Mouse (Mus musculus) mature B cell (primary cell): ENCODE data around the gene Itsn1.

Experiments
- in situ Hi-C: fragments of 300-500 bp; cut with MboI; formaldehyde crosslinking; loops from 2 replicates; pipeline ENCODE4 v1.14.3; 2019

Itsn1 gene

DNA sequence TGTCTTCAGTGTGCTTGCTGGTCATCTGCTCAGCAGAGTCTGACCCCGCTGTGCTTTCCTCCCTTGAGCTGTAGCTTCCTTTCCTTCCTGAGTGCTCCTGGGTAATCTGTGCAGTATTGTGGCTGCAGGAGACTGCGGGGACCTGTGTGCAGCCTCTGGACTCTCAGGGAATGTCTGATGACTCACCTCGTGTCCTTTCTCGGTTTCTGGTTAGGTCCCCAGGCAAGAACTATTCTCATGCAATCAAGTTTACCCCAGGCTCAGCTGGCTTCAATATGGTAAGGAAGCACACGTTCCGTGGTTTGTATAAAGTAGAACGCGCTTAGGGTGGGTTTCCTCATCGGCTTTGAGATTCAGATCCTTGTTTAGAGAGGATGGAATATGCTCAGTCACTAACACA, 82.8 kb downstream of the Itsn1 start:
- in situ Hi-C loops, result no loop called here

DNA sequence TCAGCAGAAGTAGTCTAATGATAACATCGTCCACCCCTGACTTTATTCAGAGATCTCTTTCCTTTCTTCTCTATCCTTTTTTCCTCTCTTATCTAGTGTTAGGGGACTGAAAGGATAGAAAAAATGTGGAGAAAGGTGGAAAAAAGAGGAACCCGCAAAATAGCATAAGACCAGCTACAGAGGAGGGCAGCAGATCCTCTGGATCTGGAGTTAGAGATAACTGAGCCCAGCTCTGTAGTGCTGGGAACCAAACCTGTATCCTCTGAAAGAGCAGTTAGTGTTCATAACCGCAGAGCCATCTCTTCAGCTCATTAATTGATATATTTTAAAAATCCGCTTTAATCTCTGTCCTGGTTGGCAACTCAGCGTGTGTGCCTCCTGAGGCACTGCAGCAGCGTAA, 84.5 kb downstream of the Itsn1 start:
- in situ Hi-C loops, result no loop called here

DNA sequence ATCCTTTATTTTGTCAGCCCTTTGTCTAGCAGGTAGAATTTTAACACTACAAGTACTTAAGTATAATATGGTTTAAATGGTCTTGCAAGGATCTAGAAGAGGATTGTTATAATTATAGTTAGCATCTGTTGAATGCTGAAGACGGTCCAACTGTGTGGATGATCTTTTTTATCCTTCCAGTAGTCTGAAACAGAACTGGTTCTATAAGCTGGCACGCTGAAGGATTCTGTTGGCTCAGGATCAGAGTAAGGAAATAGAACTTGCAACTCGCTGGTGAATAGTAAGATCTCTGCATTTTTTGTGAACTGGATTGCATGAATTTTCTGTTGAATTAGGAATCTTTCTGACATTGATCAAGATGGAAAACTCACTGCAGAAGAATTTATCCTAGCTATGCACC, 86.0 kb downstream of the Itsn1 start:
- in situ Hi-C loops, result no loop called here

- in situ Hi-C loops, result no loop called here
Observed at GRCm38 (mm10) chr16:91820299-91820698, 91.2 kb downstream of the Itsn1 start.

- in situ Hi-C loops, result no loop called here
Observed at GRCm38 (mm10) chr16:91822325-91822724, 93.2 kb downstream of the Itsn1 start.

GRCm38 (mm10) chr16:91822759-91823158, 93.7 kb downstream of the Itsn1 start:
- in situ Hi-C loops, result no loop called here

DNA sequence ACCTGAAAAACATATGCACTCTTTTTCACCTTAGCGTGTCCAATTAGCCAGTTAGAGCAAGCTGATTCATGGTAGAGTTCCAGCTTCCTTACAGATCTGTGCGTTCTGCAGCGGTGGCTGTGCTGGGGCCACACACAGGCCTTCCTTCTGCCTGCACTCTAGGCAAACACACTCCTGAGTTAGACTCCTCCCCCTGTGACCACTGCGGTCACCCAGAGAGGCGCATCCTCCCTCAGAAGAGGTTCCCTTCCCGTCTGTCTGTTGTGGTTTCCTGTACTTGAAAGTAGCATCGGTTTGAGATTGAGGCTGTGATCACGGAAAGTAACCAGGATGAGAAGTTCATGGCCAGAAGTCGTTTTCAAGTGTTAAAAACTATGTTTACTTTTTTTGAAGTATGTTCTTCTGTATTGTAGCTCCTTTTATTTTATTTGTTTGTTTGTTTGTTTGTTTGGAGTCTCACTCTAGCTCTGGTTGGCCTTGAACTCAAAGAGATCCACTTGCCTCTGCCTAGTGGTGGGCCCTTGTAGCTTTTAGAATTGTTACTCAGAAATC, 96.8 kb downstream of the Itsn1 start:
- in situ Hi-C loops, result no loop called here

- in situ Hi-C loops, result no loop called here
Observed at GRCm38 (mm10) chr16:91826893-91827292, 97.8 kb downstream of the Itsn1 start.

- in situ Hi-C loops, result no loop called here
Observed at GRCm38 (mm10) chr16:91827456-91827855, 98.4 kb downstream of the Itsn1 start.

- in situ Hi-C loops, result no loop called here
Observed at GRCm38 (mm10) chr16:91828160-91828559, 99.1 kb downstream of the Itsn1 start.

- in situ Hi-C loops, result no loop called here
Observed at GRCm38 (mm10) chr16:91828603-91829002, 99.5 kb downstream of the Itsn1 start.

- in situ Hi-C loops, result no loop called here
Observed at GRCm38 (mm10) chr16:91829121-91829520, 100.0 kb downstream of the Itsn1 start.

- in situ Hi-C loops, result no loop called here
Observed at GRCm38 (mm10) chr16:91830260-91830659, 101.2 kb downstream of the Itsn1 start.

- in situ Hi-C loops, result no loop called here
Observed at GRCm38 (mm10) chr16:91833121-91833520, 104.0 kb downstream of the Itsn1 start.

GRCm38 (mm10) chr16:91833558-91833957, 104.5 kb downstream of the Itsn1 start:
- in situ Hi-C loops, result no loop called here

DNA sequence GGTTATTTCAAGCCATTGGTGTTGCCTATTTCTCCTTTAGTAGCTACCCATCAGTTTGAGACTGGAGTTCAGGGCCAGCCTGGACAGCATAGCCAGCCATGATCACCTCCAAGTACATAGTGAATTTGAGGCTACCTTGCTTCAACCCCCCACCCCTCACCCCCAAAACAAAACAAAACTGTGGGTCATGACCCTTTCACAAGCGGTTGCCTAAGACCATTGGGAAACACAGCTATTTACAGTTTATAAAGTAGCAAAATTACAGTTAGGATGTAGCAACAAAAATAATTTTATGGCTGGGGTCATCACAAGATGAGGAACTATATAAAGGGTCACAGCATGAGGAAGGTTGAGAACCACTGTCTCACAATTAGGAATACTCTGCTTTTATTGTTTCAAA, 104.9 kb downstream of the Itsn1 start:
- in situ Hi-C loops, result no loop called here

DNA sequence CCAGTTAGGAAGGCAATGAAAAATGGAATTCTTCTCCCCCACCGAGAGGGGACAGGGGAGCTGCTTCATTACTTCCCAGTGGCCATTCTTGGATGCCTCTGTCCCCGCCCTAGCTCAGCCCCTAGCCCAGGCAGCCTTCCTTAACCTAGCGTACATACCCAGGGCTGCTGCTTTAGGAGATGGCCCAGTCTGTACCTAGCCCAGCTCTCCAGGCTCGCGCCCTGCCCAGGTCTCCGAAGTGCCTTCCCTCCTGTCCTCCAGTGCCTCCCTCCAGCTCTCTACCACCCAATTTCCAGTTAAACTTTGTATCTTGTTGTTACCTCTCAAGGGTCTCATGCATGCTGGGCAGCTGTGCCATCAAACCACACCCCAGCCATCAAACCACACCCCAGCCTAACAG, 106.7 kb downstream of the Itsn1 start:
- in situ Hi-C loops, result no loop called here

DNA sequence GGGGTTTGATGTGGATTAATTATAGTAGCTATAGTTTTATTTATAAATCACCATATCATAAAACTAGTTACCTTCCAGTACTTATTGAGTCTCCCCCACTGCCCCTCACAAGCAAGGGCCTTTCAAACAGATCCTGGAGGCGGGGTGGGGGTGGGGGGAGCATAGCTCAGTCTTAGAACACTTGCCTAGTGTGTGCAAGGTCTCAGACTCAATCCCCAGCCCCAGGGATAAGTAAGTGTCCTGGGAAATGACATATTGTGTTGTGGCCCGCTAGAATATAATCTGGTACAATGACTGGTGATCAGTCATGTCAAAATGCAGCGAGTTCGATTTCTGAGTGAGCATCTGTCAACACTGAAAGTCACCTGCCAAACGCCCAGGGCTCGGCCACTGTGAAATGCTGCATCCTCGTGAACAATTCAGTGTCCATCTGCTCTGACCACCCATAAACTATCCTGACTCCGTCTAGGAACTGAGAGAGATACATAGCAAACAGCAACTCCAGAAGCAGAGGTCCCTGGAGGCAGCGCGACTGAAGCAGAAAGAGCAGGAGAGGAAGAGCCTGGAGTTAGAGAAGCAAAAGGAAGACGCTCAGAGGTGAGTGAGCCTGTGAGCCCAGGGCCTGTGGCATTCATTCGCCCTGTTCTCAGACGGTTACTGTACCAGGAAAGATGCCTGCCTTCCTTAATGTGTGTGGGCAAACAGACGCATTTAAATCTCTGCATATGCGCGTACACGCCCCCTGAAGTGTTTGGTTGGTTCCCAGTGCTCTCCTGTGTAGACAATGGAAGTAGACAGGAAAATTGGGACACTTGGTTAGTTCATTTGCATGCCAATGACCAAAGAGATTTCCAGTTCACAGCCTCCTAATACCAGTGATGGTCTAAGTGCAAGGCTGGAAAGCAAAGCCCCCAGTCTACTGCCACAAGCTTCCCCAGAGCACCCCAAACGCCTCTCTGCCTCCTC, 107.8 kb downstream of the Itsn1 start:
- in situ Hi-C loops, result no loop called here

DNA sequence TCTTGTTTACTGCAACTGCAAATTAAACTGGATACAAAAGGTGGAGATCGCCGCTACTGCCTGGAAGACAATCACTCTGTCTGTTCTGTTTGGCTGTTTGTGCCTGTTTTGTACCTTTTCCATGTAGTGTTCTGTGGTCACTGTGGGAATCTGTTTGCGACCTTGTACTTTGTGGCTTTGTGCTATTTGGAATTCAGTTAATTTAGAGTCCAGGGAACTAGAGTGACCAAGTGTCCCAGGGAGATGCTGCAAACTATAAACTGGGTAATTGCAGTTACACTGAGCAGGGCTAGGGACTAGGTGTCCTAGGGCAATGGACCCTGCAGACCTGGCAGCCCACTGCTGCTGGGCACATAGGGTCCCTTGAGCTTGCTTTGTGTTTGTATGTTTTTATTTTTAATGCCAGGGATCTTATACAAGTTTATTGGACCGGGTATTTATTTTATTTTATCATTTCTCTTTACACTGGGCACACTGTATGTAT, 108.5 kb downstream of the Itsn1 start:
- in situ Hi-C loops, result no loop called here

GRCm38 (mm10) chr16:91838771-91839170, 109.7 kb downstream of the Itsn1 start:
- in situ Hi-C loops, result no loop called here

DNA sequence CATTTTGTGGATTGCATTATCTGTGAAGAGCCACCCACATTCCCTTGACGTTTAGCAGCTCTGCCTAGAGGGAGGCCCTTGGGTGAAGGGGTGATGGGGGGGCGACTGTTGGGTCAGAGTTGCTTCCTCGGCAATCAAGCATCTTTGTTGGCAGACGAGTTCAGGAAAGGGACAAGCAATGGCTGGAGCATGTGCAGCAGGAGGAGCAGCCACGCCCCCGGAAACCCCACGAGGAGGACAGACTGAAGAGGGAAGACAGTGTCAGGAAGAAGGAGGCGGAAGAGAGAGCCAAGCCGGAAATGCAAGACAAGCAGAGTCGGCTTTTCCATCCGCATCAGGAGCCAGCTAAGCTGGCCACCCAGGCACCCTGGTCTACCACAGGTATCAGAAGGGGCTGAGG, 110.4 kb downstream of the Itsn1 start:
- in situ Hi-C loops, result no loop called here

- in situ Hi-C loops, result no loop called here
Observed at GRCm38 (mm10) chr16:91841026-91841630, 112.0 kb downstream of the Itsn1 start.
